Mouse (Mus musculus): ENCODE results near the gene Gm21913. TPM values are rescaled to one million over a fixed set of nuclear protein-coding genes. Genes with fewer than 3 reads are reported as not detected.

Gene Gm21913
- polyA plus RNA-seq (2012; rRNA removed), result not detected in 2 replicates

DNA sequence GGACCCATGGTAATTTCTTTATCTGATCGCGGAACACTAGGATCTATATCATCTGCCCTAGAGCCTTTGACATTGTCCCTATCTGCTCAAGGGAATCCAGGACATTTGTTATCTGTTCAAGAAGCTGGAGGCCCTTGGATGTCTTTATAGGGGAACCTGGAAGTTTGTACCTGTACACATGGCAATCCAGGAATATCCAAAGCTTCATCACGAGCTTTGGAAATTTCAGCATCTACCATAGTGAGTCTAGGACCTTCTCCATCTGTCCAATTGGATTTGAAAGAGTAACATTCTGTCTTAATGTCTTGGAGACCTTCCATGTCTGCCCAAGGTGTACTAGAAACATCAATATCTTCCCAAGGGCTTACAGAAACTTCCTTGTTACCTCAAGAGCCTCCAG, at the start of gene Gm21913:
Gene Gm21913, plus strand, starts transcription at position 301 of the 400 bp plus-strand sequence.

Other genes with a start within 250 kb of the Gm21913 start
- gene Gm29110, start 153.4 kb upstream of the Gm21913 start, polyA plus RNA-seq (2012; rRNA removed), result not detected in 2 replicates